Mouse (Mus musculus) embryonic facial prominence, embryonic 15.5 days (tissue): Measurements from ENCODE around the gene Olah. TPM values are rescaled to one million over a fixed set of nuclear protein-coding genes. Genes with fewer than 3 reads are reported as not detected.

Experiments used
- ATAC-seq: fragments of 200-750 bp; cut with Nextera tagmentation; 2 replicates; pipeline ENCODE4 v1.8.0; 2017; ENCODE audit warnings: low read depth, moderate TSS enrichment; ENCODE audit not compliant: insufficient number of reproducible peaks, low FRiP score, low TSS enrichment
- H3K27ac ChIP-seq: fragments of 300-500 bp; sonication (generic); replicated peaks from 2 replicates; pipeline ENCODE4 v1.5.1; 2015; ENCODE audit warnings: mild to moderate bottlenecking, inconsistent platforms
- H3K27me3 ChIP-seq: fragments of 300-500 bp; sonication (generic); 2 replicates; pipeline ENCODE4 v1.6.1; 2015; ENCODE audit warnings: inconsistent platforms
- H3K36me3 ChIP-seq: fragments of 300-500 bp; sonication (generic); 2 replicates; pipeline ENCODE4 v1.6.1; 2015; ENCODE audit warnings: mild to moderate bottlenecking, inconsistent platforms
- H3K4me1 ChIP-seq: fragments of 300-500 bp; sonication (generic); 2 replicates; pipeline ENCODE4 v1.6.1; 2015; ENCODE audit warnings: inconsistent platforms
- H3K4me2 ChIP-seq: fragments of 300-500 bp; sonication (generic); replicated peaks from 2 replicates; pipeline ENCODE4 v1.6.1; 2015; ENCODE audit warnings: mild to moderate bottlenecking, inconsistent platforms
- H3K4me3 ChIP-seq: fragments of 300-500 bp; sonication (generic); replicated peaks from 2 replicates; pipeline ENCODE4 v1.5.1; 2015; ENCODE audit warnings: mild to moderate bottlenecking, inconsistent platforms
- H3K9ac ChIP-seq: fragments of 300-500 bp; sonication (generic); 2 replicates; pipeline ENCODE4 v1.6.1; 2015; ENCODE audit warnings: inconsistent platforms
- H3K9me3 ChIP-seq: fragments of 300-500 bp; sonication (generic); replicated peaks from 2 replicates; pipeline ENCODE4 v1.6.1; 2016; ENCODE audit warnings: inconsistent platforms
- WGBS: fragments of 180-500 bp; shearing (Covaris S2); methylation state at CpG from one replicate; pipeline ENCODE4 v1.1.7; 2015; 5-methylcytosine and 5-hydroxymethylcytosine counted together
- polyA plus RNA-seq: library from polyadenylated mRNA; unstranded; fragments of >200 nt; fragmentation: Nextera tagmentation; extraction: Ambion mirVana; gene quantifications from 2 replicates; pipeline ENCODE4 v1.2.1, GENCODE M21; 2015

Olah gene
- polyA plus RNA-seq, 1 experiment from 2014 or later: 0.15 TPM

DNA sequence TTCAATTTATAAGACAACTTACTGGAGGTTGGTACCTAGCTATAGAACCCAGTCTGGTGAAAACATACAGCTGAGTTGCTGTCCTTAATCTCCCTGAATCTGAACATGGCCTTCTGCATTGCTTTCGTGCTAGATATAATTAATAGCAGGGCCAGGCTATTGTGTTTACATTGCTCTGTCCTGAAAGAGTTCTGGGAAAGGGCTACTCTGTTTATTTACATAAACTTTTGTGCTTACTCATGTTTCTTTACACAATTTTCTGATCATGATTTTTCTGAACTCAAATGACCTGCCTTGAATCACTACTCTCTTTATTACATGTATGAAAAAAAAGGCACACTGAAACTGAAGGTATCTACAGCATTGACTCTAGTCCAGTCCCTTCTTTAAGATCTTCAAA lies 18.7 kb upstream of the Olah start:
- H3K9ac ChIP-seq: no peak overlapping the region
- WGBS: 28% methylated on average over 1 of the region's 1 CpGs
- H3K4me1 ChIP-seq: peaks cover 5% of the 10 kb centered on the region; the same call in 1 of the 2 replicates
- H3K27me3 ChIP-seq: 0 out of 2 replicates have a peak, but pooled peaks cover 3% of the 10 kb centered on the region
- no peak overlapping the region for H3K4me3 ChIP-seq
- no peak overlapping the region for H3K27ac ChIP-seq
- H3K9me3 ChIP-seq: no peaks in the 10 kb centered on the region
- no peaks in the 10 kb centered on the region for H3K36me3 ChIP-seq
- H3K4me2 ChIP-seq: no peak overlapping the region
- ATAC-seq: no peak

DNA sequence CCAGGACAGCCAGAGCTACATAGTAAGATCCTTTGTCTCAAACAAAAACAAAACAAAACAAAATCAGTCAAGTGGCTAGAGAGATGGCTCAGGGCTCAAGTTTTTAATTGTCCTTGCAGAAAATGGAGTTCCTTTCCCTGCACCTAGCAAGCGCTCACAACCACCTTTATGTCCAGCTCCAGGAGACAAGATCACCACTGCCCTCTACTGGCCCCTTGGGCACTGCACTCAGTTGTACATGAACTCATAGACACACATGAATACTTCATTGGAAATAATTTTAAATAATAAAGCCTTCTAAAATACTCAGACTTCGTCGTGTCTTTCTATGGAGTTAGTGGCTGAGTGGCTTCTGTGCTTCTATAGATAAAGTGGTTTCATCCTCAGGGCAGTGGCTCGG lies 17.2 kb upstream of the Olah start:
- Histone ChIP-seq H3K27ac (no peak overlapping the region), H3K4me2 (no peak overlapping the region), H3K9ac (no peak overlapping the region), H3K4me1 (peaks cover 5% of the 10 kb centered on the region; the same call in 1 of the 2 replicates), H3K36me3 (no peaks in the 10 kb centered on the region), H3K4me3 (no peak overlapping the region), H3K27me3 (0 out of 2 replicates have a peak, but pooled peaks cover 3% of the 10 kb centered on the region), H3K9me3 (no peaks in the 10 kb centered on the region)
- 36% methylated on average over 4 of the region's 4 CpGs for WGBS
- ATAC-seq: no peak

DNA sequence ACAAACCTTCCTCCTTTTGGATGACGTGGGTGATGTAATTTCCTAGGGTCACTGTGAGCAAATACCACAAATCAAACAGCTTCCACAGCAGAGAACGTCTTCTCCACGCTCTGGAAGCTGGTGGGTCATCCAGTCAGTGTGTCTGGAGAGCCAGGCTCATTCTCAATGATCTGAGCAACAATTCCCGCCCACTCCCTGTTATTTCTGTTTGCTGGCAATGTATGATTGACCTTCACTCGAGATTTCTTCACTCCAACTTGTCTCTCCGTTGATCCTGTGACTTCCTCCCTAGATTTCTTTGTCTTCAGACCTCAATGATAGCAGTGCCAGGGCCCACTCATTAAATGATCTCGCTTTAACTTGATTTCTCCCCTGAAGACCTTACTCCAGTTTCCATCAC lies 10.7 kb upstream of the Olah start:
- H3K4me2 ChIP-seq: no peak overlapping the region
- no peaks in the 10 kb centered on the region for H3K4me1 ChIP-seq
- no peak for ATAC-seq
- no peak overlapping the region for H3K4me3 ChIP-seq
- WGBS: 74% methylated on average over 7 of the region's 7 CpGs
- H3K9ac ChIP-seq: no peak overlapping the region
- H3K9me3 ChIP-seq: no peaks in the 10 kb centered on the region
- H3K36me3 ChIP-seq: no peaks in the 10 kb centered on the region
- H3K27me3 ChIP-seq: no peaks in the 10 kb centered on the region
- H3K27ac ChIP-seq: no peak overlapping the region

DNA sequence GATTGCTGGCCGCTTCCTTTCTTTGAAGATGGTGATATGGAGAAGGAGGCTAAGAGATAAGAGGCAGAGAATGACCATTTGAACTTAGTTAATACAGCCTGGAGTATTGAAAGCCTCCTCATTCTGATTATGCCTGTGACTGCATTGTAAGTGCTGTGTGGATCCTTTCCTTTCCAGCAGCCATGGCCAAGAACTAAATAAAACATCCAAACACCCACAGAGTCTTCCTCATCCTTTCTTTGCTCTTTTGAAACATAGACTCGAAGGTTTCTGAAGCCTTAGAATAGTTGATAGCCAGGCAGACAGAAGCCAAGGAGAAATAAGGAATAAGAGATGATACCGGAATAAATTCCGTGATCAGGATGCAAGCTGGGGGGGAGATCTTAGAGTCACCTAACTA lies 9.0 kb upstream of the Olah start:
- H3K4me1 ChIP-seq: no peaks in the 10 kb centered on the region
- no peaks in the 10 kb centered on the region for H3K9me3 ChIP-seq
- H3K27ac ChIP-seq: no peak overlapping the region
- ATAC-seq: no peak
- H3K4me3 ChIP-seq: no peak overlapping the region
- WGBS: 86% methylated on average over 4 of the region's 4 CpGs
- no peak overlapping the region for H3K9ac ChIP-seq
- no peak overlapping the region for H3K4me2 ChIP-seq
- H3K27me3 ChIP-seq: no peaks in the 10 kb centered on the region
- H3K36me3 ChIP-seq: no peaks in the 10 kb centered on the region

DNA sequence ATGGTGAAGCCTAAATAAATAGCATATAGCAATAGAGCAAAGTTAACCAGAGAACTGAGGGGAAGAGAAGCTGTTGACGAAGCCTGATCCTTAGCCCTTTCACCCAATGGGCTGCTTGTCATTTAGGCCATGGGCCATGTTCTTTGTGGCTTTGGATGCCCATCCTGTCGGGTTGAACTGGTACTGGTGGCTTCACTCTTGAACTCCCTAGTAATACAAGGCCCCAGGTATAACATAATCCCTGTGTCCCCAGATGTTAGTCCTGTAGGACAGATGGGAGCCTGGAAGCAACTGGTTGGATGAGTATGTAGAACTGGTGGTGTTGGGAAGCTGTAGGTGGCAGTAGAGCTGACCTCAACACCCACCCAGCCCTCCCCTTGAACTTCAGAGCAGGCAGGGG lies 5.1 kb downstream of the Olah start:
- ATAC-seq: no peak
- Histone ChIP-seq H3K9me3 (no peaks in the 10 kb centered on the region), H3K9ac (no peak overlapping the region), H3K36me3 (no peaks in the 10 kb centered on the region), H3K4me1 (no peaks in the 10 kb centered on the region), H3K27ac (no peak overlapping the region), H3K4me3 (no peak overlapping the region), H3K4me2 (no peak overlapping the region), H3K27me3 (no peaks in the 10 kb centered on the region)
- 76% methylated on average over 2 of the region's 2 CpGs for WGBS

DNA sequence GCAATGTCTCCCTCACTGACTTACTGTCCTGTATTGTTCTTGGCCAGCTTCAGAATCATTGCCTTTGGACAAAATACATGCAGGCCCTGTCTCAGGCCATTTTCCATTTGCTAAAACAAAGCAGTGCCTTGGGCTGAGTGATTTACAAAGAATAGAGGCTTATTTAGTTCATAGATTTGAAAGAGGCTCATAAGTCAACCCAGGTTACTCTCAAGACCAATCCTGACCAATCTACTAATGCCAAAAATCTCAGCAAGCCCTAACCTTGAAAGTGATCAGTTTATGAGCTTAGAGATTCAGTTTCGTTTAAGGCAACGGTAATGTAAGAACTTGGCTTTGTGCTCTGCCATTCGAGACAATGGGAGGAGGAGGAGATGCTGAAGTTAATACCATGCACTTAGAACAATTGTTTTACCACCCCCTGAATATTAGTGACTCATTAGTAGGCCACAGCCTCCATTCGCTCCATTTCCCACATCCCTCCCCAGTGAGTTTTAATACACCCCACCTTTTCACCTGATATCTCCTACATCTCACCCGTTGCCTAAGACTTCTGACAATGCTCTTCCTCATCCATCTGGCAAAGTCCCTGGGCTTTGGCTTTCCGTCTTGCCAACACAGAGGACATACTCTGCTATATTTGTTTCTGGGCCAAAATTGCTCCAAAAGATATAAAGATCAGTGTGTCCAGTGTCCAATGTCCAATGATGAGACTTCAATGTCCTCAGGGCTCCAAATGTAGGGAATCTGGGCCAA lies 9.7 kb downstream of the Olah start:
- ATAC-seq: no peak
- H3K4me2 ChIP-seq: no peak overlapping the region
- H3K9ac ChIP-seq: no peak overlapping the region
- no peaks in the 10 kb centered on the region for H3K36me3 ChIP-seq
- H3K9me3 ChIP-seq: no peaks in the 10 kb centered on the region
- no peaks in the 10 kb centered on the region for H3K27me3 ChIP-seq
- no peak overlapping the region for H3K27ac ChIP-seq
- no peak overlapping the region for H3K4me3 ChIP-seq
- WGBS: 71% methylated on average over 6 of the region's 6 CpGs
- no peaks in the 10 kb centered on the region for H3K4me1 ChIP-seq

DNA sequence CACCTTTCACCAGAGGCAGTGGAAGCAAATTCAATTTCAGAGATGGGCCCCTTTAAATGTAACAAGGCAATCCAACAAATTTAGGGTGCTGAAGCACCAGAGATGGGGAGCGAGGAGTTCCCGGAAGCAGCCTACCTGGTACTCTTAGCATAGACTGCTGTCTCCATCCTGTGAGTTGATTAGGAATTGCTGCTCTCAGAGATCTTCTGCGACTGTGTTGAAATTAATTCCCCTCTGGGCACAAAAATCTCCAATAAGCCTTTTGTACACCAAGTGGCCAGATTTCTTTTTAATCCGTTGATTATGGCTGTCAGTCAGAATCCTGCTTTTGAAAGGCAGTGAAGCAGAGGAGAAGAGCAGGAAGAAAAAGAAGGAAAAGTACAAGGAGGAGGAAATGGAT lies 31.9 kb downstream of the Olah start:
- Histone ChIP-seq H3K4me3 (no peak overlapping the region), H3K27ac (no peak overlapping the region), H3K9ac (no peak overlapping the region), H3K9me3 (no peaks in the 10 kb centered on the region), H3K4me1 (no peaks in the 10 kb centered on the region), H3K36me3 (no peaks in the 10 kb centered on the region), H3K27me3 (no peaks in the 10 kb centered on the region), H3K4me2 (no peak overlapping the region)
- no peak for ATAC-seq
- WGBS: 37% methylated on average over 4 of the region's 4 CpGs

DNA sequence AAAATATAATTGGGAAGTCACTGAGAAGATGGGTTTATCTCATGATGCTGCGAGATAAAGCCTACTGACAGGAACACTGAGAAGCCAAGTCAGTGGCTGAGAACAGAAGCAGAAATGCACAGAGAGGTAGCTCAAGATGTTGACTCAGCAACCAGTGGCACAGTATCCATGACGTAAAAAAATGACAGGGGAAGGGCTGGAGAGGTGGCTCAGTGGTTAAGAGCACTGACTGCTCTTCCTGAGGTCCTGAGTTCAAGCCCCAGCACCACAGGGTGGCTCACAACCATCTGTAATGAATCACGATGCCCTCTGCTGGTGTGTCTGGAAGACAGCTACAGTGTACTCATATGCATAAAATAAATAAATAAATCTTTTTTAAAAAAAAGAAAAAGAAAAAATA lies 35.9 kb downstream of the Olah start:
- no peak overlapping the region for H3K4me2 ChIP-seq
- H3K36me3 ChIP-seq: no peaks in the 10 kb centered on the region
- no peaks in the 10 kb centered on the region for H3K9me3 ChIP-seq
- 83% methylated on average over 3 of the region's 3 CpGs for WGBS
- H3K27ac ChIP-seq: no peak overlapping the region
- no peaks in the 10 kb centered on the region for H3K4me1 ChIP-seq
- H3K4me3 ChIP-seq: no peak overlapping the region
- no peaks in the 10 kb centered on the region for H3K27me3 ChIP-seq
- ATAC-seq: no peak
- no peak overlapping the region for H3K9ac ChIP-seq

DNA sequence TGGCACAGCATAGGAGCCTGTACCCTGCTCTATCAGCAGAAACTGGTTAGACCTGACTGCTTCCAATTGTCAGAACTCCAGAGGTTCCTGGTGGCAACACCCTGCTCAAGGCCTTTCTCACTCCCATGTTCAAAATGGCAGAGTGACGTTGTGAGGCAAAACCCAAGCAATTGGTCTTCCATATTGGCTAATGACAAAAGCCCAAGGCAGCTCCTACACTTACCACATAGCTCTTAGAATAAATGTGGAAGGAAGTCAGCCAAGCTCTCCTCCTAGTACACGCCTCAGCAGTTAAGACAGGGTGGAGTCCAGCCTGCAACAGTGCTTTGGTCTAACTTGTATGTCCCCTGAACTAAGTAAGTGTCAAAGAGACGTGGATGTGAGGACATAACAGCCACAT lies 39.1 kb downstream of the Olah start:
- H3K4me2 ChIP-seq: no peak overlapping the region
- no peaks in the 10 kb centered on the region for H3K36me3 ChIP-seq
- WGBS: 76% methylated on average over 3 of the region's 3 CpGs
- H3K27ac ChIP-seq: no peak overlapping the region
- H3K9me3 ChIP-seq: no peaks in the 10 kb centered on the region
- no peak for ATAC-seq
- H3K9ac ChIP-seq: no peak overlapping the region
- H3K27me3 ChIP-seq: no peaks in the 10 kb centered on the region
- no peak overlapping the region for H3K4me3 ChIP-seq
- H3K4me1 ChIP-seq: no peaks in the 10 kb centered on the region

DNA sequence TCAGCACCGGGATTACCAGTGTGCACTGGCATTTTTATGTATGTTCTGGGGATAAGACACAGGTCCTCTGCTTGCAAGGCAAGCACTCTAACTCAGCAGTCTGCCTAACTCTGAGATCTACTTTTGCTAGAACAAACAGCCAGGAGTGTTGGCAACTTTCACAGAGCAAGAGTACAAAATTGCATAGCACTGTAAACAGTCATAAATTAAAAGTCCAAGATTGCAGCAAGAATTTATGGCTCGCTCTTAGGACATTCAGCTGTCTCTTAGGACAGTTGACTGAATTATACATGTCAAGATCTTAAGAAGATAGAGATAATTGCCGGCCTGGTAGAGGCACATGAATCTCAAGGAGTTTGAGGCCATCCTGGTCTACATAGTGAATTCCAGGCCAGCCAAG lies 40.7 kb downstream of the Olah start:
- H3K4me3 ChIP-seq: no peak overlapping the region
- H3K36me3 ChIP-seq: no peaks in the 10 kb centered on the region
- whole genome bisulfite sequencing: 65% methylated on average over 3 of the region's 3 CpGs
- no peak overlapping the region for H3K4me2 ChIP-seq
- no peaks in the 10 kb centered on the region for H3K27me3 ChIP-seq
- H3K9me3 ChIP-seq: no peaks in the 10 kb centered on the region
- ATAC-seq: no peak
- H3K9ac ChIP-seq: no peak overlapping the region
- H3K27ac ChIP-seq: no peak overlapping the region
- no peaks in the 10 kb centered on the region for H3K4me1 ChIP-seq

DNA sequence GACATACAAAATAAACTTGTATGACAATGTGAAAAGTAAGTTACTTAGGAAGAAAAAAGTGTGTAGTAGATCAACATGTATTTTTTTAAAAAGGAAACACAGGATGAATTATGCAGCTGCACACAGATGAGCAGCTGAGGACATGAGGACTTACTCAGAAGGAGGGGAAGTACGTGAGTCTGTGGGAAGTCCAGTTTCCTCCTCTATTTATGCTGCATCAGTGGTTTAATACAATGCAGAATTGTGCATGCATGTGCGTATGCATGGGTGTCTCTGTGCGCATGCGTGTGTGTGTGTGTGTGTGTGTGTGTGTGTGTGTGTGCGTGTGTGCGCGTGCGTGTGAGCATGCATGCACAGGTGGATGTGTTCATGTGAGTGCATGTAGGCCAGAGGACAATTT lies 41.2 kb downstream of the Olah start:
- H3K4me3 ChIP-seq: no peak overlapping the region
- no peak overlapping the region for H3K27ac ChIP-seq
- no peaks in the 10 kb centered on the region for H3K36me3 ChIP-seq
- H3K27me3 ChIP-seq: no peaks in the 10 kb centered on the region
- WGBS: 92% methylated on average over 8 of the region's 8 CpGs
- H3K9ac ChIP-seq: no peak overlapping the region
- no peaks in the 10 kb centered on the region for H3K4me1 ChIP-seq
- no peak for ATAC-seq
- H3K9me3 ChIP-seq: no peaks in the 10 kb centered on the region
- H3K4me2 ChIP-seq: no peak overlapping the region

DNA sequence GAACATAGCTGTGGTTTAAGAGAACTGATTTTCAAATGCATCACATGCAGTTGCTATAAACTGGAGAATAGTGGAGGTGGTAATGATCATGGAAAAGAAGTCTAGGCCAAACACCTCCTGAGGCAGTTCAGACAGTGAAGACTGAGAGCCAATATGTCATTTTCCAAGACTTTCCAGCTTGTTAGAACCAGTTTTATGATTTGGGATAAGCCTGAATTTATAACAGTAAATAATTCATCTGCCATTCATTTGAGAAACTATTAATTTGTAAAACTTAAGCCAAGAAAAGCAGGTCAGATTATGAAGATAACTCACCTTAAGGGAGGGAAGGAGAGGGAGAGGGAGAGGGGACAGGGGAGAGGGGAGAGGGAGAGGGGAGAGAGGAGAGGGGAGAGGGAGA lies 43.9 kb downstream of the Olah start:
- no peaks in the 10 kb centered on the region for H3K9me3 ChIP-seq
- no peak overlapping the region for H3K9ac ChIP-seq
- no peak overlapping the region for H3K27ac ChIP-seq
- no peaks in the 10 kb centered on the region for H3K4me1 ChIP-seq
- no peak overlapping the region for H3K4me3 ChIP-seq
- no peaks in the 10 kb centered on the region for H3K36me3 ChIP-seq
- H3K27me3 ChIP-seq: no peaks in the 10 kb centered on the region
- H3K4me2 ChIP-seq: no peak overlapping the region
- no peak for ATAC-seq
